Mouse (Mus musculus): ENCODE results near the gene Frmd5. TPM values are rescaled to one million over a fixed set of nuclear protein-coding genes. Genes with fewer than 3 reads are reported as not detected.
A peak's percentile ranks its signal among the peaks of the same experiment; 100 is the strongest.

The Frmd5 gene
- polyA plus RNA-seq, 1 experiment from 2014 or later, result 0.42 TPM

- H3K4me1 ChIP-seq (replicated peaks; ENCODE audit: insufficient read depth, low read length), result peaks cover 6% of the 10 kb centered on the region; the same call in 1 of the 2 replicates
- no peak overlapping the region for H3K9ac ChIP-seq (ENCODE audit: low read depth, low read length)
- no peaks in the 10 kb centered on the region for H3K9me3 ChIP-seq (replicated peaks; ENCODE audit: low read length)
- H3K27ac ChIP-seq, result no peak overlapping the region
- H3K4me2 ChIP-seq (ENCODE audit: low read length), result no peak overlapping the region
- no peak for TF ChIP-seq CTCF (IDR thresholded peaks at IDR 0.05; ENCODE audit: low read depth)
- ATAC-seq (replicated peaks; ENCODE audit: low FRiP score, low read depth) (no peak), DNase-seq (ENCODE audit: low spot score) (no peak)
- no peaks in the 10 kb centered on the region for H3K36me3 ChIP-seq (ENCODE audit: insufficient read depth, low read length)
- WGBS, result 43% methylated on average over 5 of the region's 5 CpGs
- H3K4me3 ChIP-seq (replicated peaks; ENCODE audit: low read depth, low read length), result no peak overlapping the region
- H3K27me3 ChIP-seq (ENCODE audit: insufficient read depth, low read length), result no peaks in the 10 kb centered on the region
These were observed 222.2 kb downstream of the Frmd5 start for GRCm38 (mm10) chr2:121584705-121585104.

GRCm38 (mm10) chr2:121583468-121584116 is 223.3 kb downstream of the Frmd5 start:
- Histone ChIP-seq H3K27ac (no peak overlapping the region), H3K4me3 (replicated peaks; ENCODE audit: low read depth, low read length) (no peak overlapping the region), H3K9me3 (replicated peaks; ENCODE audit: low read length) (no peaks in the 10 kb centered on the region), H3K9ac (ENCODE audit: low read depth, low read length) (no peak overlapping the region), H3K4me1 (replicated peaks; ENCODE audit: insufficient read depth, low read length) (peaks cover 3% of the 10 kb centered on the region; the same call in 1 of the 2 replicates), H3K27me3 (ENCODE audit: insufficient read depth, low read length) (no peaks in the 10 kb centered on the region), H3K4me2 (ENCODE audit: low read length) (no peak overlapping the region), H3K36me3 (ENCODE audit: insufficient read depth, low read length) (no peaks in the 10 kb centered on the region)
- no peak for TF ChIP-seq CTCF (IDR thresholded peaks at IDR 0.05; ENCODE audit: low read depth)
- no peak for ATAC-seq (replicated peaks; ENCODE audit: low FRiP score, low read depth)
- WGBS, result 57% methylated on average over 13 of the region's 13 CpGs
- DNase-seq (ENCODE audit: low spot score), result no peak

GRCm38 (mm10) chr2:121582809-121583376 is 224.0 kb downstream of the Frmd5 start:
- Histone ChIP-seq H3K4me1 (replicated peaks; ENCODE audit: insufficient read depth, low read length) (no peaks in the 10 kb centered on the region), H3K27ac (no peak overlapping the region), H3K36me3 (ENCODE audit: insufficient read depth, low read length) (no peaks in the 10 kb centered on the region), H3K9me3 (replicated peaks; ENCODE audit: low read length) (no peaks in the 10 kb centered on the region), H3K9ac (ENCODE audit: low read depth, low read length) (no peak overlapping the region), H3K27me3 (ENCODE audit: insufficient read depth, low read length) (no peaks in the 10 kb centered on the region), H3K4me3 (replicated peaks; ENCODE audit: low read depth, low read length) (no peak overlapping the region), H3K4me2 (ENCODE audit: low read length) (no peak overlapping the region)
- TF ChIP-seq CTCF (IDR thresholded peaks at IDR 0.05; ENCODE audit: low read depth), result no peak
- DNase-seq (ENCODE audit: low spot score), result no peak
- WGBS, result 77% methylated on average over 13 of the region's 13 CpGs
- ATAC-seq (replicated peaks; ENCODE audit: low FRiP score, low read depth), result no peak

- Histone ChIP-seq H3K4me1 (replicated peaks; ENCODE audit: insufficient read depth, low read length) (no peaks in the 10 kb centered on the region), H3K27ac (no peak overlapping the region), H3K4me2 (ENCODE audit: low read length) (no peak overlapping the region), H3K27me3 (ENCODE audit: insufficient read depth, low read length) (no peaks in the 10 kb centered on the region), H3K9me3 (replicated peaks; ENCODE audit: low read length) (no peaks in the 10 kb centered on the region), H3K4me3 (replicated peaks; ENCODE audit: low read depth, low read length) (no peak overlapping the region), H3K36me3 (ENCODE audit: insufficient read depth, low read length) (no peaks in the 10 kb centered on the region), H3K9ac (ENCODE audit: low read depth, low read length) (no peak overlapping the region)
- DNase-seq (ENCODE audit: low spot score) (no peak), ATAC-seq (replicated peaks; ENCODE audit: low FRiP score, low read depth) (no peak)
- WGBS, result 51% methylated on average over 8 of the region's 8 CpGs
- TF ChIP-seq CTCF (IDR thresholded peaks at IDR 0.05; ENCODE audit: low read depth), result no peak
These were observed 231.1 kb downstream of the Frmd5 start for GRCm38 (mm10) chr2:121575741-121576201.

GRCm38 (mm10) chr2:121574066-121574630 is 232.7 kb downstream of the Frmd5 start:
- 71% methylated on average over 9 of the region's 9 CpGs for WGBS
- H3K27me3 ChIP-seq (ENCODE audit: insufficient read depth, low read length), result no peaks in the 10 kb centered on the region

GRCm38 (mm10) chr2:121571780-121572179 is 235.1 kb downstream of the Frmd5 start:
- Histone ChIP-seq H3K27ac (no peak overlapping the region), H3K4me3 (replicated peaks; ENCODE audit: low read depth, low read length) (no peak overlapping the region), H3K36me3 (ENCODE audit: insufficient read depth, low read length) (no peaks in the 10 kb centered on the region), H3K9me3 (replicated peaks; ENCODE audit: low read length) (no peaks in the 10 kb centered on the region), H3K4me1 (replicated peaks; ENCODE audit: insufficient read depth, low read length) (no peaks in the 10 kb centered on the region), H3K9ac (ENCODE audit: low read depth, low read length) (no peak overlapping the region), H3K27me3 (ENCODE audit: insufficient read depth, low read length) (no peaks in the 10 kb centered on the region), H3K4me2 (ENCODE audit: low read length) (no peak overlapping the region)
- DNase-seq (ENCODE audit: low spot score) (peak; percentile 89), ATAC-seq (replicated peaks; ENCODE audit: low FRiP score, low read depth) (peak; percentile 85)
- TF ChIP-seq CTCF (IDR thresholded peaks at IDR 0.05; ENCODE audit: low read depth), result peak; percentile 95
- 17% methylated on average over 7 of the region's 7 CpGs for WGBS

More at GRCm38 (mm10) chr2:121574066-121574630, 232.7 kb downstream of the Frmd5 start:
- no peak overlapping the region for H3K4me3 ChIP-seq (replicated peaks; ENCODE audit: low read depth, low read length)
- H3K36me3 ChIP-seq (ENCODE audit: insufficient read depth, low read length), result no peaks in the 10 kb centered on the region
- ATAC-seq (replicated peaks; ENCODE audit: low FRiP score, low read depth) (no peak), DNase-seq (ENCODE audit: low spot score) (peak; percentile 24)
- no peak for TF ChIP-seq CTCF (IDR thresholded peaks at IDR 0.05; ENCODE audit: low read depth)
- no peak overlapping the region for H3K27ac ChIP-seq
- H3K4me1 ChIP-seq (replicated peaks; ENCODE audit: insufficient read depth, low read length), result no peaks in the 10 kb centered on the region
- no peak overlapping the region for H3K4me2 ChIP-seq (ENCODE audit: low read length)
- H3K9ac ChIP-seq (ENCODE audit: low read depth, low read length), result no peak overlapping the region
- H3K9me3 ChIP-seq (replicated peaks; ENCODE audit: low read length), result no peaks in the 10 kb centered on the region

Data from kidney, postnatal 0 days (tissue).